Mouse (Mus musculus) olfactory bulb, adult 2 months (tissue): ENCODE results near the gene Sqstm1.

Experiments
- CTCF ChIP-seq: fragments of 200-500 bp; IDR thresholded peaks from 2 replicates; pipeline ENCODE4 v1.5.1; 2012; ENCODE audit warnings: low read depth, mild to moderate bottlenecking, low read length, moderate library complexity; ENCODE audit not compliant: insufficient read depth
- POLR2A ChIP-seq: fragments of 200-500 bp; IDR thresholded peaks from 2 replicates; pipeline ENCODE4 v1.6.1; 2012; ENCODE audit warnings: mild to moderate bottlenecking, low read depth, low read length, moderate library complexity; ENCODE audit not compliant: insufficient read depth

DNA sequence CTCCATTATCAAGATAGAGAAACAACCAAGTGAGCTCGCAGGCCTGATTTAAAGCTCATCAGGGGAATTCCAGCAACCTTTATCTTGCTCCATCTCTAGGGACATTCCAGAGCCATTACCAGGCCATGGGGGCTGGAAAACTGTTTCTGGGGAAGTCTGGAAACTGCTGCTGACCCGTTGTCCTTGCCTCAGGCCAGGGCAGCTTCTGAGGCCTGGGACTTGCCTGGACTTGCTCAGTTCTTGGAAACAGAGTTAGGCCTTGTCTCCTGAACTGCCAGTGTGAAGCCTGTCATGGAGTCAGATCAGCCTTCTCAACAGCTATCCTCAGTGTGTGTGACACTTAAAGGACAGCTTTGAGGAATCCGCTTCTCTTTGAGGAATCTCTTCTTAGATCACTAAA lies 41.5 kb upstream of the Sqstm1 start:
- TF ChIP-seq POLR2A (no peak), CTCF (no peak)
